Mouse (Mus musculus) bone marrow macrophage, adult 2 months (primary cell): ENCODE measurements around the gene Spint2.

Source experiments
- CTCF ChIP-seq: IDR thresholded peaks from 2 replicates; pipeline ENCODE4 v1.5.1; 2012; ENCODE audit warnings: low read depth, mild to moderate bottlenecking, low read length, moderate library complexity
- POLR2A ChIP-seq: IDR thresholded peaks from 2 replicates; pipeline ENCODE4 v1.6.1; 2012; ENCODE audit warnings: mild to moderate bottlenecking, low read depth, low read length, borderline replicate concordance

DNA sequence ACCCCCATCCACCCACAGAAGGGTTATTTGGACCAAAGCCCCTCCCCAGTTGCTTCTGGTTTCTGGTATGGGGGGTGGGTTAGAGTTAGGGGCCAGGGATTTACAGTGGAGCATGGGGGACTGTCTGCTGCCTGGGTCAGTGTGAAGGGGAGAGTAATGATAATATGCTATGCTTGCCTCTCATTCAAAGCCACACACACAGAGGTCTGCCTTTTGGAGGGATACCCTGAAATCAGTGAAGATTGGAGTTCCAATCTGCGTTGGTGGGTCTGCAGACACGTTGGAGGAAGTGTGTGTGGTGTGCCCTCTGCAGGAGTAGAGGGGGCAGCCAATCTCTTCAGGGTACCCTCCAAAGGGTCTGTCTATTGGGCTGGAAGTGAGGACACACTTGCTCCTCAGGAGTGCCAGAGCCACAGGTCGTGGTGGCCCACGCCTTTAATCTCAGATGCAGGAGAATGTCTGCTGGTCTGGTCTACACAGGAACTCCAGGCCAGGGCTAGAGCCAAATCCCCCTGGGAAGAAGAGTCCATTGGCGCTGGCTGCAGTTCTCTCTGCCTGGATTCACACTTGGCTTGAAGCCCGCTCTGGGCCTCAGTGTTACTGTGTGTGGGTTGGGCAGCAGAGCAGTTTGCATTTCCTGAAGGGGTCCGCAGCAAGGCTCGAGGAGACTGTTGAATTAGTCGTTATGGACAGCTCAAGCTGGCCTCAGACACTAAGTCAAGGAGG lies 23.7 kb upstream of the Spint2 start:
- TF ChIP-seq CTCF (no peak), POLR2A (no peak)
